Mouse (Mus musculus) kidney, adult 2 months (tissue): ENCODE data around the gene Vps53.
A peak's percentile ranks its signal among the peaks of the same experiment; 100 is the strongest.

Experiments used
- CTCF ChIP-seq: fragments of 200-500 bp; conservative IDR thresholded peaks from 2 replicates; pipeline ENCODE4 v1.5.1; 2011; ENCODE audit warnings: low read depth, mild to moderate bottlenecking, control low read depth, low read length, moderate library complexity, mixed read lengths; ENCODE audit not compliant: insufficient read depth, insufficient read length
- POLR2A ChIP-seq: fragments of 200-500 bp; IDR thresholded peaks from one replicate; pipeline ENCODE4 v1.6.1; 2011; ENCODE audit warnings: low read depth, low read length, control low read depth

DNA sequence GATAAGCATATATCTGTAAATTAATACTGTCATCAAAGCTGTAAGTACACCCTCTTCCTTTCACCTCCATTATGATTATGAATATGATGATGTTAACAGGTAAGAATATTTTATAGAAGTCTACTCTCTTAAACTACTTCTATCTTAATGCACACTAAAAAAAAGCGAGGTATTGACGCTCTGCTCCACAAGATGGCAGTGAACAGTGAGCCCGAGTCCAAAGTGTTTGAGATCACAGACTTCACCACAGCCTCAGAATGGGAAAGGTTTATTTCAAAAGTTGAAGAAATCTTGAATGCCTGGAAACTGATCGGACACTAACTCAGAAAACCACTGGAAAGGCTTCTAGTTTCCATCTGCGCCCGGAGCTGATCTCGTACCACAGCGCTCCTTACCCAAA lies 85.8 kb downstream of the Vps53 start:
- TF ChIP-seq POLR2A (no peak), CTCF (peak; percentile 28; the same call in 1 of the 2 replicates)
